Mouse (Mus musculus): ENCODE results near the gene Prss35. TPM values are rescaled to one million over a fixed set of nuclear protein-coding genes. Genes with fewer than 3 reads are reported as not detected.

The Prss35 gene
- polyA plus RNA-seq, 1 experiment from 2014 or later: 4.8 TPM

DNA sequence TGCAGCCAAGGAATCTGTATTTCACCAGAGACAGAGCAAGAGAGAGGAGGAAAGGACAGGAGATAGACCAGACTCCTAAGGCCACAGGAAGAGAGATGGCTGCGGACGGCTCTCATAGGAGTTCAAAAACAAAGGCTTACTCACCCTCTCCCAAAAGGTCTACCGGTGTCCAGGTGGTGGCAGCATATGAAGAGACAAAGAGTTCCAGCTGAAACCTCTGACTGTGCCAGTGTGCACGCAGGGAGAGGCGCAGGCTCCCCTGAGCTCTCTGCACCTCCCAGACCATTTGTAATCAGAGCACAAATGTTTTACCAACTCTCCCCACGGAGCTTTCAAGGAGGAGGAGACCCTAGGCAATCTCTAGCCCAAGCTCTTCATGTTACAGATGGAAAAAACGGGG is 55.2 kb downstream of the Prss35 start:
- H3K9ac ChIP-seq (ENCODE audit: low read depth, low read length): no peak overlapping the region
- H3K4me2 ChIP-seq (replicated peaks; ENCODE audit: low read depth): no peak overlapping the region
- H3K4me3 ChIP-seq (ENCODE audit: low read depth, low read length): no peak overlapping the region
- no peak for ATAC-seq
- no peaks in the 10 kb centered on the region for H3K36me3 ChIP-seq (ENCODE audit: control insufficient read depth, insufficient read depth)
- 0 out of 2 replicates have a peak, but pooled peaks have one; percentile 11 for TF ChIP-seq CTCF (IDR thresholded peaks at IDR 0.05; ENCODE audit: low read depth)
- H3K9me3 ChIP-seq (ENCODE audit: control insufficient read depth): no peaks in the 10 kb centered on the region
- no peaks in the 10 kb centered on the region for H3K4me1 ChIP-seq (replicated peaks; ENCODE audit: control insufficient read depth, insufficient read depth, low read length)
- 50% methylated on average over 7 of the region's 7 CpGs for WGBS
- no peaks in the 10 kb centered on the region for H3K27me3 ChIP-seq (replicated peaks; ENCODE audit: control insufficient read depth, insufficient read depth, low read length)
- H3K27ac ChIP-seq (ENCODE audit: low read depth, low read length): no peak overlapping the region

DNA sequence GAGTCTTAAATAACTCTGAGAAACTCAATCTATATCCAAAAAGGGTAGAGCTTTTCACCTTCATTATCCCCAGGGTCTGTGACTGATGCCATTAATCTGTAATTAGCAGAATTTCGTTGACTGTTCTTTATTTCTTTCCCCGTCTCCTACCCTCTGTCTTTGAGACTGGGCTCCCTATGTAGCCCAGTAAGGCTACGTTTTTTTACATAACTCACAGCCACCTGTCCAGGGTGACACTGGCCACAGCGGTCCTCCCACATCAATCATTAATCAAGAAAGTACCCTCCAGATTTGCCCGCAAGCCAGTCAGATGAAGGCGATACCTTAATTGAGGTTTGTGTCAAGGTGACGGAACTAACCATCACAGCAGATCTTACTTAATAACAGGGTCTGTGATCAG is 55.6 kb downstream of the Prss35 start:
- H3K9ac ChIP-seq (ENCODE audit: low read depth, low read length): no peak overlapping the region
- TF ChIP-seq CTCF (IDR thresholded peaks at IDR 0.05; ENCODE audit: low read depth): no peak
- no peaks in the 10 kb centered on the region for H3K36me3 ChIP-seq (ENCODE audit: control insufficient read depth, insufficient read depth)
- ATAC-seq: no peak
- no peaks in the 10 kb centered on the region for H3K27me3 ChIP-seq (replicated peaks; ENCODE audit: control insufficient read depth, insufficient read depth, low read length)
- no peak overlapping the region for H3K4me2 ChIP-seq (replicated peaks; ENCODE audit: low read depth)
- H3K9me3 ChIP-seq (ENCODE audit: control insufficient read depth): no peaks in the 10 kb centered on the region
- 74% methylated on average over 7 of the region's 7 CpGs for WGBS
- H3K27ac ChIP-seq (ENCODE audit: low read depth, low read length): no peak overlapping the region
- no peak overlapping the region for H3K4me3 ChIP-seq (ENCODE audit: low read depth, low read length)
- H3K4me1 ChIP-seq (replicated peaks; ENCODE audit: control insufficient read depth, insufficient read depth, low read length): no peaks in the 10 kb centered on the region

DNA sequence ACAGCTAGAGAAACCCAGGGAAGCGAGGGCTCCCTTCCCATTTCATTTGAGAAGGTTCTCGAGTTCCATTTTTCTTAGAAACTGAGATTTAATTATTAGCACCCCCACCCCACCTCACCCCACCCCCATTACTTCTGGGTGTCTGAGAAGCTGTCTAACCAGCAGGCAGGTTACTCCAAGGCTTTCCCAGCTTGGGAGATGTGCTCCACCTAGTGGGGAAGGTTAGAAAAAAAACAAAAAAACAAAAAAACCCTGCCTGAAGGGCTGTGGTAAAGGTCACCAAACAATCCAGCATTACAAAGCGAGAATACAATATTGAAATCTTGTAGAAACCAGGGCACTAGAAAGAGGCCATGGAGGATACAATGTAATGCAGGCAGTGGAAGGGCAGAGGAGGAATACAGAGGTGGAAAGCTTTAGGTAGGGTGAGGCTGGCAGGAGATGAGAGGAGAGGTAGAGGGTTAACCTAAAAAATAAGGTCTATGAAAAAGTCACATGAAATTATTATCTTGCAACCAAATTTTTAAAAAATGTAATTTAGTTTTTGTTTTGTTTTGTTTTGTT is 57.2 kb downstream of the Prss35 start:
- H3K9me3 ChIP-seq (ENCODE audit: control insufficient read depth): no peaks in the 10 kb centered on the region
- TF ChIP-seq CTCF (IDR thresholded peaks at IDR 0.05; ENCODE audit: low read depth): peak; percentile 74
- no peaks in the 10 kb centered on the region for H3K4me1 ChIP-seq (replicated peaks; ENCODE audit: control insufficient read depth, insufficient read depth, low read length)
- no peak overlapping the region for H3K9ac ChIP-seq (ENCODE audit: low read depth, low read length)
- H3K27me3 ChIP-seq (replicated peaks; ENCODE audit: control insufficient read depth, insufficient read depth, low read length): no peaks in the 10 kb centered on the region
- no peak overlapping the region for H3K27ac ChIP-seq (ENCODE audit: low read depth, low read length)
- H3K4me2 ChIP-seq (replicated peaks; ENCODE audit: low read depth): no peak overlapping the region
- ATAC-seq: no peak
- no peak overlapping the region for H3K4me3 ChIP-seq (ENCODE audit: low read depth, low read length)
- H3K36me3 ChIP-seq (ENCODE audit: control insufficient read depth, insufficient read depth): no peaks in the 10 kb centered on the region
- 23% methylated on average over 3 of the region's 3 CpGs for WGBS

Other genes with a start within 250 kb of the Prss35 start
- 84.4 and 85.0 TPM in 2 replicates for gene Pgm3, start 171.8 kb upstream of the Prss35 start, polyA plus RNA-seq (2015; fragmentation: Nextera tagmentation; extraction: Ambion mirVana)
- 5.8 and 6.5 TPM in 2 replicates for gene Rwdd2a, start 171.7 kb upstream of the Prss35 start, polyA plus RNA-seq (2015; fragmentation: Nextera tagmentation; extraction: Ambion mirVana)
- 51.6 and 55.2 TPM in 2 replicates for gene Me1, start 47.7 kb upstream of the Prss35 start, polyA plus RNA-seq (2015; fragmentation: Nextera tagmentation; extraction: Ambion mirVana)
- 3.7 and 4.0 TPM in 2 replicates for gene Snap91, start 137.0 kb downstream of the Prss35 start, polyA plus RNA-seq (2015; fragmentation: Nextera tagmentation; extraction: Ambion mirVana)